Comparison of ENCODE assay signal across 14 mouse cellular contexts in genomic region chr5:149576977-149577376, GRCm38 (mm10). TPM values are rescaled to one million over a fixed set of nuclear protein-coding genes. Genes with fewer than 3 reads are reported as not detected.
A peak's percentile ranks its signal among the peaks of the same experiment; 100 is the strongest.
DNase-seq lines count a peak whose midpoint lies in the region; ATAC-seq lines count a peak whose summit lies in the region.
"Had no signal": no experiment of that assay in that cellular context is flagged by ENCODE, and none has a peak within 500 bp of the region (broad histone marks: within the 10 kb centered on the region; RNA-seq: fewer than 3 reads in every experiment).

No protein-coding gene starts in this region.

- H3K27me3 ChIP-seq in hindbrain, embryonic 13.5 days, result no peaks in the 10 kb centered on the region
- H3K27me3 ChIP-seq: liver, embryonic 13.5 days; stomach, embryonic 15.5 days had no signal

- WGBS in hindbrain, embryonic 13.5 days, result 51% methylated on average over 10 of the region's 10 CpGs

- no peak overlapping the region for H3K4me2 ChIP-seq in hindbrain, embryonic 13.5 days
- H3K4me2 ChIP-seq: liver, embryonic 13.5 days; stomach, embryonic 15.5 days had no signal

- peaks cover 17% of the 10 kb centered on the region for H3K4me1 ChIP-seq in hindbrain, embryonic 13.5 days (replicated peaks)
- H3K4me1 ChIP-seq: liver, embryonic 13.5 days; stomach, embryonic 15.5 days had no signal

- intact Hi-C loops in left cerebral cortex, postnatal 4 days (cut with DNase I), result no loop called here
- intact Hi-C loops in left cerebral cortex, postnatal 10 days (cut with DNase I), result no loop called here

- no peak for ATAC-seq in hindbrain, embryonic 13.5 days (ENCODE audit: low FRiP score)

- H3K36me3 ChIP-seq in hindbrain, embryonic 13.5 days, result no peaks in the 10 kb centered on the region
- H3K36me3 ChIP-seq: liver, embryonic 13.5 days; stomach, embryonic 15.5 days had no signal

- DNase-seq in cerebellum, postnatal 14 days, result peak; percentile 8 to 19
- no peak for DNase-seq in cerebellum, postnatal 4 days (ENCODE audit: low spot score in 2 of 2)
- peak; percentile 13 for DNase-seq in left cerebral cortex, postnatal 4 days
- DNase-seq in left cerebral cortex, postnatal 10 days (ENCODE audit: extremely low spot score in 1 of 2, low spot score in 2 of 2), result no peak
- DNase-seq in retina, postnatal 1 day, result peak; percentile 49
- no peak for DNase-seq in spleen, adult 12 weeks (ENCODE audit: low spot score)
- DNase-seq in cerebellum, postnatal 36 days, result no peak
- DNase-seq: adrenal gland, postnatal 10 days; kidney, postnatal 36 days; liver, embryonic 13.5 days had no signal

- peak overlapping the region; percentile 39; the same call in 1 of the 2 replicates for H3K9ac ChIP-seq in hindbrain, embryonic 13.5 days
- H3K9ac ChIP-seq: liver, embryonic 13.5 days; stomach, embryonic 15.5 days had no signal

- H3K4me3 ChIP-seq in hindbrain, embryonic 13.5 days, result no peak overlapping the region
- H3K4me3 ChIP-seq: liver, embryonic 13.5 days; stomach, embryonic 15.5 days had no signal

- H3K27ac ChIP-seq in hindbrain, embryonic 13.5 days, result no peak overlapping the region
- H3K27ac ChIP-seq: liver, embryonic 13.5 days; stomach, embryonic 15.5 days had no signal

- no peaks in the 10 kb centered on the region for H3K9me3 ChIP-seq in hindbrain, embryonic 13.5 days
- H3K9me3 ChIP-seq: liver, embryonic 13.5 days; stomach, embryonic 15.5 days had no signal

RNA-seq across cellular contexts. Expression of gene Wdr95, which starts 48.5 kb away (rescaled TPM):
- under 1 TPM in 1 of 2 experiments, not detected in 1; 0.85 TPM for total RNA-seq in left cerebral cortex, postnatal 4 days (2021)
- 1 to 10 TPM; 1.1 to 1.4 TPM for total RNA-seq in left cerebral cortex, postnatal 10 days (2021)
- polyA plus RNA-seq in hindbrain, embryonic 13.5 days (2015; fragmentation: Nextera tagmentation; extraction: Ambion mirVana), result 0.10 and 0.84 TPM in 2 replicates
- total RNA-seq: gastrocnemius, adult 18-20 months had no signal
- polyA plus RNA-seq: heart, embryonic 14.5 days; liver, embryonic 13.5 days had no signal

RNA-seq across cellular contexts. Expression of gene Hsph1, which starts 59.2 kb away (rescaled TPM):
- 100 to 1,000 TPM; 178 to 180 TPM for total RNA-seq in left cerebral cortex, postnatal 4 days (2021)
- total RNA-seq in left cerebral cortex, postnatal 10 days (2021), result 100 to 1,000 TPM; 220 to 249 TPM
- 83.7 and 92.0 TPM in 2 replicates for polyA plus RNA-seq in hindbrain, embryonic 13.5 days (2015; fragmentation: Nextera tagmentation; extraction: Ambion mirVana)

Comparison
In these comparisons a context has a peak if more than half of its experiments do, and no peak if none do; other contexts are left out.
1. DNase-seq: peak in cerebellum, postnatal 14 days (2 of 2), left cerebral cortex, postnatal 4 days (single experiment) and retina, postnatal 1 day (single experiment); none in cerebellum, postnatal 4 days (0 of 2), left cerebral cortex, postnatal 10 days (0 of 2), spleen, adult 12 weeks (single experiment) and cerebellum, postnatal 36 days (0 of 2).